Mouse (Mus musculus): ENCODE results near the gene Snrnp70.

Gene Snrnp70

DNA sequence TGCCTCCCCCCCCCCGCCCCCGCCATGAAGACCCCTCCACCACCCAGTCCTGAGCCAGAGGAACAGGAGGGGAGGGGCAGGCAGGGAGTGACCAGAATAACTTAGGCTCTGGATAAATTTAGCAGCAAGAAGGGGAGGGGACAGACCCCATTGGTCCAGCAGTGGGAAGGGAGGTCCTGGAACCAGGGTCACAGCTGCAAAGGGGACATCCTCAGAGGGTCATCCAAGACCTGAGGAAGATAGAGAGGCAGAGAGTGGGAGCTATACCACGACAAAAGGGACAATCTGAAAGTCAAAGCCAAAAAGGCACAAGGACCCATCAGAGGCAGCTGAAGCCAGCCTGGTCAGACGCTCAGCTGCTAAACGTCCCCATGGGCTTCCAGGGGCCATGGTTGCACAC, 60.5 kb downstream of the Snrnp70 start, which contains the start of gene Hrc:
Gene Hrc (plus strand): TSS at position 235 of the 400 bp plus-strand sequence.
- DNase-seq: no peak

GRCm38 (mm10) chr7:45334605-45335004, 60.9 kb downstream of the Snrnp70 start:
- no peak for DNase-seq

DNA sequence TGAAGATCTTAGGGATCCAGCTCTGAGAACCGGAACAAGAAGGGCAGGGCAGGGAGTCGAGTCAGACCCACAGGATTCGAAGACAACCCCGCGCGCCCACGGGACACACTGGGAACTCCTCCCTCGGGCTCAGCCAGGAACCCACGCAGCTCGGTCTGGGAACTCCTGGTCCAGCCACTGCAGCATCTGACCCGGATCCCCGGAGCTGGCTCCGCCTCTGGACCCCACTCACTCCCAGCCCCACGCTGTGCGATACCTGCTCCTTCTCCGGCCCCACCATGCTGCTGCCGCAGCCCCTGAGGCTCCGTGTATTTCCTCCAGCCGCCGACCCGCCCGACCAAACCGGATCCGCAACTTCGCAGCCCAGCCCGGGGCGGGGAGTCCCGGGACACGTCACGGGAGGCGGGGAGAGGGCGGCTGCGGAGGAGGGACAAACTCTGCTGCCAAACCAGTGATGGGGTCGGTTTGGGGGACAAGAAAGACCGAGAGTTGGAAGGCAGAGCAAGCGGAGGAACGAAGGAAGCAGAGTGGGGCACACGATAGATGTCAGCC, 62.0 kb downstream of the Snrnp70 start, which contains the start of gene Trpm4:
Gene Trpm4 (minus strand): TSS at position 350 of the 552 bp plus-strand sequence.
- DNase-seq: peak; percentile 76 to 77

DNA sequence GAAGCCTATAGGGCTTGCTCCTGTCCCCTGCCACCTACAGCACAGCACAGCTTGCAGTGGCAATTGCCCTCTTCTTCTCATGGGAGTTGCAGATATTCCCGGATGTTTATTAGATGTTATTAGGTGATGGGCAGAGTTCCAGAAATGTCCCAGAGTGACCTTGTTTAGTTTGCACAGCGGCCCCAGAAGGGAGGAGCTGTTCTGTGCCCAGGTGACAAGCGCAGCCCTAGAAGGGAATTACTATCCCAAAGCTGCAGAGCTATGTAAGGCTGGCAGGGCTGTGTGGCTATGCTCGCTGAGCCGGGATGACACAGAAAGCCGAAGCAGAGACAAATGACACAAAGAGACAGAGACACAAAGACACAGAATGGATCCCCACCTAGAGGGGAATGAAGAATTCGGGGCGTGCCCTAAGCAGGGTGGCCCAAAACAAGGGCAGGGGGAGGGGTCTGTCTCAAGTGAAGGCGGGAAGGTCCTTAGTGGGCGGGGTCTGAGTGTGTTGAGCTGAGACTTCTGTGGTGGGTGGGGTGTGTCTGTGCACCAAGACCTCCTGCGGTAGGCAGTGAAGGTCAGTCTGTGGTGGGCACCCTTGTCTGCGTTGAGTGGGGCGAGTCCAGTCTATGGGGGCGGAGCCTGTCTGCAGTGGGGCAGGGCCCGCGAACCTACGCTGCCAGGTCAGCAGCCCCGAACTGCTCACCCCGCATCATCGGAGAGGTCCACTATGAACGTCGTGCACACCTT, 62.7 kb downstream of the Snrnp70 start:
- DNase-seq: peak; percentile 46 to 59

- no peak for DNase-seq
Observed at GRCm38 (mm10) chr7:45331502-45331901, 64.0 kb downstream of the Snrnp70 start.

DNA sequence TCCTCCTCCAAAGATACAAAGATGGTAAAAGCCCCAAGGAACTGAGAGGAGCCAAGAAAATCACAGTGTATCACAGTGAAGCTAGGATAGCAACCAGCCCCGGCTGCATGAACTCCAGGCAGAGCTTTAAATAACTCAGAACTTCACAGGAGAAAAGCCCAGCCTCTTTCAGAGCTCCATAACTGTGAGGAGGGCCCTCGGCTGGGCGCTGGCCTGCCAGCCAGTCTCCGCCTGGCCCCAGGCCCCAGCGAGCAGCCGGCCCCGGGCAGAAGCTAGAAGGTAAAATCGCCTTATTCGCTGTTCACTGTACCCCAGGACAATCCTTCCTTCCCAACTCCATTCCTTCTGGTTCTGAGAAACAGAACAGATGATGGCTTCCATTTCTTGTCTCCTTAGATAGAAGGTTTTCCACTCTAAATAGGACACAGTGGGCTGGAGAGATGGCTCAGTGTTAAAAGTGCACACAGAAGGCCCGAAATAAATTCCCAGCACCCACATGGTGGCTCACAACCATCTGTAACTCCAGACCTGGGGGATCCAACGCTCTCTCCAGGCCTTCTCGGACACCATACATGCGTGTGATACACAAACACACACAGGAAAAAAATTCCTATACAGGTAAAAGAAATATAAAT, 66.6 kb downstream of the Snrnp70 start:
- no peak for DNase-seq
